Mouse (Mus musculus): ENCODE results near the gene Bub3. TPM values are rescaled to one million over a fixed set of nuclear protein-coding genes. Genes with fewer than 3 reads are reported as not detected.

The Bub3 gene
- polyA plus RNA-seq, 1 experiment from 2014 or later, result 157 TPM

DNA sequence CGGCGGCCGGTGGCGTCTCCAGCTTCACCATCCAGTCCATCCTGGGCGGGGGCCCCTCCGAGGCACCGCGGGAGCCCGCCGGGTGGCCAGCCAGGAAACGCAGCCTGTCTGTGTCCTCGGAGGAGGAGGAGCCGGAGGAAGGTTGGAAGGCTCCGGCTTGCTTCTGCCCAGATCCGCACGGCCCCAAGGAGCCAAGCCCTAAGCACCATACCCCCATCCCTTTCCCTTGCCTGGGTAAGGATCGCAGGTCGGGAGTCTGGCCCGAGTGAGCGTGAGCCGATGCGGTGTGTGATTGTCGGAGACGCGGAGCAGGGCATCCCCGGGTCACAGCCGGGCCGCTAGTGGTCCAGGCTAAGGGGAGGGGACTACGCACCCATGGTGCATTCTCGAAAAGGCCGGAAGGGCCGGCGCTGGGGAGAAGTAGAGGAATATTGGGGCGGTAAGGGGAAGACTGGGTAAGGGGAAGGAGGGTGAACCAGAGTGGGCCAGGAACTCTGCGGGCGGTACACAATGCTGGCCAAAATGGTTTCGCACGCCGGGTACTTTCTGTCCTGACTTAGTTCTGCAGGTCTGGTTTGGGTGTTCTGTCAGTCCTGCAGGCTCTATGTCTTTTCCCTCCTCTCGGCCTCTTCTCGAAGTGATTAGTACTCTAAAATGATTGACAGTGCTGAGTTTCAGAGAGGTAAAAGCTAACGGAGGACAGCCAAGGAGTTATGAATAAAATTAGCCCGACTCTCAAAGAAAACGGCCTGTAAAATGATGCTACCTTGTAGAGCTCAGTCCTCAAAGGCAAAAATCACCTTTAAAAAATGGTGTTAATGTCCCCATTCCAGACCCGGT lies 5.5 kb upstream of the Bub3 start:
- WGBS, result under 1% methylated on average over 37 of the region's 45 CpGs
- no peak overlapping the region for H3K9ac ChIP-seq (ENCODE audit: low read depth, low read length)
- peak; percentile 30 for ATAC-seq (ENCODE audit: low read depth)

DNA sequence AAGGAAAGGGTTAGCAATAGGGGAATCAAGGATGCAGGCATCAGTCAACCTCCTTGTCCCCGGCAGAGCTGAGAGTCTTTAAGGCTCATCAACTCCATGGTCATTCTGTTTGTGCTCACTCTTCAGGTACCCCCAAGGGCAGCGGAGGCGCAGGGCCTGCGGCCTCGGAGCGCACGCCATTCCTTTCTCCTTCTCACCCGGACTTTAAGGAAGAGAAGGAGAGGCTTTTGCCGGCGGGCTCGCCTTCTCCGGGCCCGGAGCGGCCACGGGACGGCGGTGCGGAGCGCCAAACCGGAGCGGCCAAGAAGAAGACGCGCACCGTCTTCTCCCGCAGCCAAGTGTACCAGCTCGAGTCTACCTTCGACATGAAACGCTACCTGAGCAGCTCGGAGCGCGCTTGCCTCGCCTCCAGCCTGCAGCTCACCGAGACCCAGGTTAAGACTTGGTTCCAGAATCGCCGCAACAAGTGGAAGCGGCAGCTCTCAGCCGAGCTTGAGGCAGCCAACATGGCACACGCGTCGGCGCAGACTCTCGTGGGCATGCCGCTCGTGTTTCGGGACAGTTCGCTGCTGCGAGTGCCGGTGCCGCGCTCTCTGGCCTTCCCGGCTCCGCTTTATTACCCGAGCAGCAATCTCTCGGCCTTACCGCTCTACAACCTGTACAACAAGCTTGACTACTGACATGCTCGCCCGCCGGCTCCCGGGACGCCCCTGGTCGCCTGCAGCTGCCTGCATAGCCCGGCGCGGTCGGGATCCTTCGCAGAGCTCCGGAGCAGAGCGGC lies 4.5 kb upstream of the Bub3 start:
- under 1% methylated on average over 61 of the region's 68 CpGs for WGBS
- peak; percentile 40 for DNase-seq (ENCODE audit: low spot score)

More for the DNA sequence above, 5.5 kb upstream of the Bub3 start:
- Histone ChIP-seq H3K27ac (replicated peaks; ENCODE audit: low read depth, low read length) (no peak overlapping the region), H3K9me3 (ENCODE audit: control insufficient read depth, low read length) (no peaks in the 10 kb centered on the region), H3K27me3 (replicated peaks; ENCODE audit: control insufficient read depth, insufficient read depth, low read length) (peaks cover 100% of the 10 kb centered on the region), H3K4me1 (ENCODE audit: control insufficient read depth, insufficient read depth, low read length) (peaks cover 13% of the 10 kb centered on the region), H3K36me3 (ENCODE audit: control insufficient read depth, insufficient read depth, low read length) (no peaks in the 10 kb centered on the region), H3K4me2 (ENCODE audit: low read depth, low read length) (peak overlapping the region; percentile 55), H3K4me3 (ENCODE audit: low read depth, low read length) (peak overlapping the region; percentile 34)
- DNase-seq (ENCODE audit: low spot score), result no peak

GRCm38 (mm10) chr7:131556116-131556515 lies 3.9 kb upstream of the Bub3 start:
- WGBS, result 2% methylated on average over 9 of the region's 9 CpGs
- ATAC-seq (ENCODE audit: low read depth) (no peak), DNase-seq (ENCODE audit: low spot score) (no peak)
- Histone ChIP-seq H3K4me3 (ENCODE audit: low read depth, low read length) (peak overlapping the region; percentile 21), H3K9ac (ENCODE audit: low read depth, low read length) (no peak overlapping the region), H3K36me3 (ENCODE audit: control insufficient read depth, insufficient read depth, low read length) (no peaks in the 10 kb centered on the region), H3K4me1 (ENCODE audit: control insufficient read depth, insufficient read depth, low read length) (peaks cover 17% of the 10 kb centered on the region), H3K4me2 (ENCODE audit: low read depth, low read length) (no peak overlapping the region; the same call in 1 of the 2 replicates), H3K27me3 (replicated peaks; ENCODE audit: control insufficient read depth, insufficient read depth, low read length) (peaks cover 86% of the 10 kb centered on the region), H3K9me3 (ENCODE audit: control insufficient read depth, low read length) (no peaks in the 10 kb centered on the region), H3K27ac (replicated peaks; ENCODE audit: low read depth, low read length) (no peak overlapping the region)

More for the DNA sequence above, 4.5 kb upstream of the Bub3 start:
- Histone ChIP-seq H3K9me3 (ENCODE audit: control insufficient read depth, low read length) (no peaks in the 10 kb centered on the region), H3K36me3 (ENCODE audit: control insufficient read depth, insufficient read depth, low read length) (no peaks in the 10 kb centered on the region), H3K27ac (replicated peaks; ENCODE audit: low read depth, low read length) (no peak overlapping the region), H3K27me3 (replicated peaks; ENCODE audit: control insufficient read depth, insufficient read depth, low read length) (peaks cover 92% of the 10 kb centered on the region), H3K9ac (ENCODE audit: low read depth, low read length) (no peak overlapping the region), H3K4me1 (ENCODE audit: control insufficient read depth, insufficient read depth, low read length) (peaks cover 13% of the 10 kb centered on the region), H3K4me2 (ENCODE audit: low read depth, low read length) (peak overlapping the region; percentile 36), H3K4me3 (ENCODE audit: low read depth, low read length) (peak overlapping the region; percentile 21)
- ATAC-seq (ENCODE audit: low read depth), result no peak

DNA sequence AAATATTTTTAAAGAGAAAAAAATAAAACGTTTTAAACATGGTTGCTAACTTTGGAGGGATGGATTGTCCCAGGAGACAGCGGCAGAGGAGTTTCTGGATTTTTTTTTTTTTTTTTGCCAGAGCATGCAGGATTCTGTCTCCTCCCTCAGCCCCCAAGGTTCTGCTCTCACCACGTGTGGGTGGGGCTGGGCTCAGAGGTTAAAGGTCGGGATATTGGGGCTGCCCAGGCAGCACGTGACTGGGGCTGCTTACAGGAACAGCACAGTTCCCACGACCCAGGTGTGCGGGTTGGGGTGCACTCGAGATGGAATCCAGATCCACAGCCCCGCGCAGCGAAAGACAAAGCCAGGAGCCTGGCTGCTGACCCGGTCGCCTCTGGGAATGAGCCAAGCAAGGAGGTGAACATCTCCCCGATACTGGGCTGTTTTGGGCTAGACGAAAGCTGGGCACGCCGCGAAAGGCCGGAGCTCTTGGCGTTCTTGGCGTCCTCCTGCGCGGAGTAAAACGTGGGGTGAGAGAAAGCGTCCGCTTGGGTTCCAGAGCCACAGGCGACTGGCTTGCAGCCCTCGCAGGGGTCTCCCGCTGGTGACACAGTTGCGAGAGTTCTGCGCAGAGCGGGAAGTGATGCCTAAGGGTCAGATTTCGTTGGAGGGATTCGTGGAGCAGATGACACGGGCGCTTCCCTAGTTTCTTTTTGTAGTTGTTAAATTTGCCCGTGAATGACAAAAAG lies 3.3 kb upstream of the Bub3 start:
- Histone ChIP-seq H3K27ac (replicated peaks; ENCODE audit: low read depth, low read length) (no peak overlapping the region), H3K4me1 (ENCODE audit: control insufficient read depth, insufficient read depth, low read length) (peaks cover 22% of the 10 kb centered on the region), H3K9me3 (ENCODE audit: control insufficient read depth, low read length) (no peaks in the 10 kb centered on the region), H3K9ac (ENCODE audit: low read depth, low read length) (no peak overlapping the region), H3K36me3 (ENCODE audit: control insufficient read depth, insufficient read depth, low read length) (peaks cover under 1% of the 10 kb centered on the region; the same call in 1 of the 2 replicates), H3K27me3 (replicated peaks; ENCODE audit: control insufficient read depth, insufficient read depth, low read length) (peaks cover 80% of the 10 kb centered on the region), H3K4me2 (ENCODE audit: low read depth, low read length) (no peak overlapping the region), H3K4me3 (ENCODE audit: low read depth, low read length) (no peak overlapping the region)
- WGBS, result under 1% methylated on average over 37 of the region's 37 CpGs
- ATAC-seq (ENCODE audit: low read depth) (no peak), DNase-seq (ENCODE audit: low spot score) (no peak)

DNA sequence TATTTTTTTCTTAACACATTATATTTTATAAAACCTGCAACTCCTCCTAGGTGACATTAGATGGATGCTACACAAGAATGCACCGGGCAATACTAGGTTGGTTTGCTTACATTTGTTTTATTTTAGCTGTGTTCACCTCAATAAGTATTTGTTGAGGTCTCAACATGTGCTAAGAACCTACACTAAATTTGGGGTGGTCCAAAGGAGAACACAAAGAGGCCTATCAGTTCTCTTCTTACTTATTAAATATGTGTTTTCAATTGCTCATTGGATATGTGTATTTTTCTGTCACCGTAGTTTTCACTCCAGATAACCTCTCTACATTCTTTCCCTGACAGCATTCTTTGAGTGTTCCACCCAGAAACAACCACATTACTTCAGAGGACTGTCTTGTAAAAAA lies 2.3 kb upstream of the Bub3 start:
- Histone ChIP-seq H3K27ac (replicated peaks; ENCODE audit: low read depth, low read length) (no peak overlapping the region), H3K4me2 (ENCODE audit: low read depth, low read length) (no peak overlapping the region), H3K9ac (ENCODE audit: low read depth, low read length) (no peak overlapping the region), H3K4me3 (ENCODE audit: low read depth, low read length) (no peak overlapping the region), H3K9me3 (ENCODE audit: control insufficient read depth, low read length) (no peaks in the 10 kb centered on the region), H3K36me3 (ENCODE audit: control insufficient read depth, insufficient read depth, low read length) (peaks cover 11% of the 10 kb centered on the region), H3K27me3 (replicated peaks; ENCODE audit: control insufficient read depth, insufficient read depth, low read length) (peaks cover 69% of the 10 kb centered on the region), H3K4me1 (ENCODE audit: control insufficient read depth, insufficient read depth, low read length) (peaks cover 22% of the 10 kb centered on the region)
- WGBS, result 36% methylated on average over 2 of the region's 2 CpGs
- ATAC-seq (ENCODE audit: low read depth) (no peak), DNase-seq (ENCODE audit: low spot score) (no peak)

GRCm38 (mm10) chr7:131560697-131561042 lies 648 bp downstream of the Bub3 start:
- ATAC-seq (ENCODE audit: low read depth) (peak; percentile 16; the same call in 1 of the 2 replicates), DNase-seq (ENCODE audit: low spot score) (no peak)
- Histone ChIP-seq H3K4me2 (ENCODE audit: low read depth, low read length) (peak overlapping the region; percentile 83), H3K9me3 (ENCODE audit: control insufficient read depth, low read length) (no peaks in the 10 kb centered on the region), H3K27me3 (replicated peaks; ENCODE audit: control insufficient read depth, insufficient read depth, low read length) (peaks cover 40% of the 10 kb centered on the region), H3K9ac (ENCODE audit: low read depth, low read length) (peak overlapping the region; percentile 87), H3K4me1 (ENCODE audit: control insufficient read depth, insufficient read depth, low read length) (peaks cover 10% of the 10 kb centered on the region), H3K27ac (replicated peaks; ENCODE audit: low read depth, low read length) (peak overlapping the region; percentile 91), H3K4me3 (ENCODE audit: low read depth, low read length) (peak overlapping the region; percentile 84), H3K36me3 (ENCODE audit: control insufficient read depth, insufficient read depth, low read length) (peaks cover 35% of the 10 kb centered on the region)
- under 1% methylated on average over 14 of the region's 14 CpGs for WGBS

GRCm38 (mm10) chr7:131575246-131575645 lies 15.2 kb downstream of the Bub3 start:
- Histone ChIP-seq H3K4me3 (ENCODE audit: low read depth, low read length) (no peak overlapping the region), H3K9ac (ENCODE audit: low read depth, low read length) (no peak overlapping the region), H3K36me3 (ENCODE audit: control insufficient read depth, insufficient read depth, low read length) (peaks cover 30% of the 10 kb centered on the region), H3K4me1 (ENCODE audit: control insufficient read depth, insufficient read depth, low read length) (no peaks in the 10 kb centered on the region), H3K27ac (replicated peaks; ENCODE audit: low read depth, low read length) (no peak overlapping the region), H3K9me3 (ENCODE audit: control insufficient read depth, low read length) (no peaks in the 10 kb centered on the region), H3K27me3 (replicated peaks; ENCODE audit: control insufficient read depth, insufficient read depth, low read length) (no peaks in the 10 kb centered on the region), H3K4me2 (ENCODE audit: low read depth, low read length) (no peak overlapping the region)
- ATAC-seq (ENCODE audit: low read depth) (no peak), DNase-seq (ENCODE audit: low spot score) (no peak)
- WGBS, result 74% methylated on average over 6 of the region's 6 CpGs

DNA sequence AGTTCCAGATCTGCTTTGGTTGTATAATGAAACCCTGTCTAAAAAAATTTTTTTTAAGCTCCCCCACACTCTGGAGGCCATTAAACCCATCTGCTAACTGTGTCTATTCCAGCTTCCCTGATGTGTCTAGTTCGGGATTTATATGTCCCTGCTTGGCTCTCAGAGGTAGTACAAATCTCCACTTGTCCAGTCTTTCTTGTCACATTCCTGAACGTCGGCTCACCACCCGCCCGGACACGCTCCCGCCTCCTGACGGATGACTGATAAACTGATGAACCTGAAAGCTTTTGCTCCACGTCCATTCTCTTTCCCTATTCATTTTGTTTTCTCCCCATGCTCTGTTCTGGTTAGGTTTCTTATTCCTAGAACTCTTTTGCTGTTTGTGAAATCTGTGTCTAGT lies 22.2 kb downstream of the Bub3 start:
- WGBS, result 64% methylated on average over 9 of the region's 9 CpGs

More for the DNA sequence above, 22.2 kb downstream of the Bub3 start:
- H3K4me2 ChIP-seq (ENCODE audit: low read depth, low read length), result no peak overlapping the region
- DNase-seq (ENCODE audit: low spot score) (no peak), ATAC-seq (ENCODE audit: low read depth) (no peak)
- no peak overlapping the region for H3K4me3 ChIP-seq (ENCODE audit: low read depth, low read length)
- H3K4me1 ChIP-seq (ENCODE audit: control insufficient read depth, insufficient read depth, low read length), result no peaks in the 10 kb centered on the region
- H3K27me3 ChIP-seq (replicated peaks; ENCODE audit: control insufficient read depth, insufficient read depth, low read length), result no peaks in the 10 kb centered on the region
- no peak overlapping the region for H3K9ac ChIP-seq (ENCODE audit: low read depth, low read length)
- no peak overlapping the region for H3K27ac ChIP-seq (replicated peaks; ENCODE audit: low read depth, low read length)
- no peaks in the 10 kb centered on the region for H3K36me3 ChIP-seq (ENCODE audit: control insufficient read depth, insufficient read depth, low read length)
- H3K9me3 ChIP-seq (ENCODE audit: control insufficient read depth, low read length), result no peaks in the 10 kb centered on the region
